Mouse (Mus musculus): ENCODE results near the gene Srgn. TPM values are rescaled to one million over a fixed set of nuclear protein-coding genes. Genes with fewer than 3 reads are reported as not detected.

Srgn gene
- polyA plus RNA-seq, 1 experiment, result 0.87 TPM

DNA sequence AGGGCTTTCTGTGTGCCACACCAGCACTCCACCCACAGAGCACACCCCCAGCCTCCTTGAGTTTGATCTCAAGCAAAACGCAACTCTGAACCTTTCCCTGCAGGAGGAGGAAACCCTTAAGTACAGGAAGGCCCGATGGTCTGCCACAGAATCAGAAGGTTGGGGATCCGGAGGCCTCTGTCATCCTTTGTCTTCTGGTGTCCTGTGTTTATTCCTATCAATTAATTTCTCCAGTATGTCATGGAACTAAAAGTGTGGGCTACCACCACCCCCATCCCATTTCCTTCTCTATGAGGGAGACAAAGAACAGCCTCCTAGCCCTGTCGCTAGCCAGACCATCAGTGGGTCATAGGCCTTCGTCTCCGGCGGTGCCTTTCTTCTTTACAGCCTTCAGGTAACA lies 7.3 kb upstream of the Srgn start:
- Histone ChIP-seq H3K9me3 (replicated peaks; ENCODE audit: control insufficient read depth, insufficient read depth, low read length, poor library complexity, severe bottlenecking) (no peaks in the 10 kb centered on the region), H3K9ac (ENCODE audit: low read depth, poor library complexity, severe bottlenecking) (no peak overlapping the region), H3K4me3 (ENCODE audit: low read depth, low read length) (no peak overlapping the region), H3K36me3 (ENCODE audit: control insufficient read depth, insufficient read depth, low read length, poor library complexity, severe bottlenecking) (no peaks in the 10 kb centered on the region), H3K27ac (ENCODE audit: insufficient read depth, low read length) (no peak overlapping the region), H3K4me1 (ENCODE audit: control insufficient read depth, insufficient read depth, low read length) (no peaks in the 10 kb centered on the region), H3K27me3 (ENCODE audit: control insufficient read depth, insufficient read depth, low read length, poor library complexity, severe bottlenecking) (no peaks in the 10 kb centered on the region)
- no peak for TF ChIP-seq POLR2A (IDR thresholded peaks at IDR 0.05; ENCODE audit: insufficient read depth, low read length)
- no peak for TF ChIP-seq EP300 (IDR thresholded peaks at IDR 0.05; ENCODE audit: insufficient read depth, low read depth, low read length)
- no peak for TF ChIP-seq CTCF (IDR thresholded peaks at IDR 0.05; ENCODE audit: low read depth, low read length)

DNA sequence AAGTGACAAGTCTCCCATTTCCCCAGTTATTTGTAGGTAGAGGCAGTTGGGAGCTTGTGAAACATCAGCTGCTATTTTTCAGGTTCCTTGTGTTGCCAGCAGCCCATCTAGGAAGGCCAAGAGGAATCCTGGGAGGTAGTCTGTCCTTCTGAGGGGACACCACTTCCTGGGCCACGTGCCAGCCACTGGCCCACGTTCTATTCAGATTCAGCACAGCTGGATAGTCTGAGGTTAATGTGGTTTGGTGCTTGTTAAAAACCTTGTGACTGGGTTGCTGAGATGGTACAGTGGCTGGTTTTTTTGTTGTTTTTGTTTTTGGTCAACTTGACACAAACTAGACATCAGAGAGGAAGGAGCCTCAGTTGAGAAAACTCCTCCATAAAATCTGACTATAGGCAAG lies 5.6 kb upstream of the Srgn start:
- no peak for TF ChIP-seq EP300 (IDR thresholded peaks at IDR 0.05; ENCODE audit: insufficient read depth, low read depth, low read length)
- no peak for TF ChIP-seq POLR2A (IDR thresholded peaks at IDR 0.05; ENCODE audit: insufficient read depth, low read length)
- TF ChIP-seq CTCF (IDR thresholded peaks at IDR 0.05; ENCODE audit: low read depth, low read length), result no peak
- no peak overlapping the region for H3K9ac ChIP-seq (ENCODE audit: low read depth, poor library complexity, severe bottlenecking)
- no peaks in the 10 kb centered on the region for H3K9me3 ChIP-seq (replicated peaks; ENCODE audit: control insufficient read depth, insufficient read depth, low read length, poor library complexity, severe bottlenecking)
- no peaks in the 10 kb centered on the region for H3K4me1 ChIP-seq (ENCODE audit: control insufficient read depth, insufficient read depth, low read length)
- no peaks in the 10 kb centered on the region for H3K36me3 ChIP-seq (ENCODE audit: control insufficient read depth, insufficient read depth, low read length, poor library complexity, severe bottlenecking)
- no peaks in the 10 kb centered on the region for H3K27me3 ChIP-seq (ENCODE audit: control insufficient read depth, insufficient read depth, low read length, poor library complexity, severe bottlenecking)
- H3K4me3 ChIP-seq (ENCODE audit: low read depth, low read length), result no peak overlapping the region
- H3K27ac ChIP-seq (ENCODE audit: insufficient read depth, low read length), result no peak overlapping the region

GRCm38 (mm10) chr10:62530183-62530582 lies 2.9 kb upstream of the Srgn start:
- H3K36me3 ChIP-seq (ENCODE audit: control insufficient read depth, insufficient read depth, low read length, poor library complexity, severe bottlenecking), result no peaks in the 10 kb centered on the region
- H3K9me3 ChIP-seq (replicated peaks; ENCODE audit: control insufficient read depth, insufficient read depth, low read length, poor library complexity, severe bottlenecking), result no peaks in the 10 kb centered on the region
- no peak overlapping the region for H3K9ac ChIP-seq (ENCODE audit: low read depth, poor library complexity, severe bottlenecking)
- no peak for TF ChIP-seq CTCF (IDR thresholded peaks at IDR 0.05; ENCODE audit: low read depth, low read length)
- H3K27me3 ChIP-seq (ENCODE audit: control insufficient read depth, insufficient read depth, low read length, poor library complexity, severe bottlenecking), result no peaks in the 10 kb centered on the region
- H3K27ac ChIP-seq (ENCODE audit: insufficient read depth, low read length), result no peak overlapping the region
- H3K4me3 ChIP-seq (ENCODE audit: low read depth, low read length), result no peak overlapping the region
- no peaks in the 10 kb centered on the region for H3K4me1 ChIP-seq (ENCODE audit: control insufficient read depth, insufficient read depth, low read length)

- Histone ChIP-seq H3K27ac (ENCODE audit: insufficient read depth, low read length) (no peak overlapping the region), H3K36me3 (ENCODE audit: control insufficient read depth, insufficient read depth, low read length, poor library complexity, severe bottlenecking) (no peaks in the 10 kb centered on the region), H3K9me3 (replicated peaks; ENCODE audit: control insufficient read depth, insufficient read depth, low read length, poor library complexity, severe bottlenecking) (no peaks in the 10 kb centered on the region), H3K9ac (ENCODE audit: low read depth, poor library complexity, severe bottlenecking) (no peak overlapping the region), H3K4me1 (ENCODE audit: control insufficient read depth, insufficient read depth, low read length) (peaks cover 2% of the 10 kb centered on the region), H3K27me3 (ENCODE audit: control insufficient read depth, insufficient read depth, low read length, poor library complexity, severe bottlenecking) (no peaks in the 10 kb centered on the region), H3K4me3 (ENCODE audit: low read depth, low read length) (no peak overlapping the region)
- TF ChIP-seq POLR2A (IDR thresholded peaks at IDR 0.05; ENCODE audit: insufficient read depth, low read length), result no peak
- TF ChIP-seq CTCF (IDR thresholded peaks at IDR 0.05; ENCODE audit: low read depth, low read length), result no peak
- TF ChIP-seq EP300 (IDR thresholded peaks at IDR 0.05; ENCODE audit: insufficient read depth, low read depth, low read length), result no peak
Measured at GRCm38 (mm10) chr10:62522346-62522950, 4.8 kb downstream of the Srgn start.

DNA sequence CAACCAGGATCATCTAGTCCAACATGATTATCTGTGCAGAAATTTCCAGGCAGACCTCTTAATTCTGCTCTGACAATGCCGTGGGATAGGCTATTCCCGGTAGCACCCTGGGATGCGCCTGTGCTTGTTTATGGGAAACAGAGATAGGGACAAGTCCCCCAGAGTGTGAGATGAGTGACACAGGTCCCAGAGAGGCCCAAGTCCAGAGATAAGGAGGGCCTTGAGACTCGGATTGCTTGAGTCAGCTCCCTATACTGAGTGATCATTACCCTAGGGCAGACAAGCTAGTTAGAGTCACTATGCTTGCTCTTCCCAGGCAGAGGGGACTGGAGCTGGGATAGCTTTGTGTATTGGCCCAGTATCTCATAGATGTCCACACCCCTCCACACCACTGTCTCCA lies 5.5 kb downstream of the Srgn start:
- H3K4me1 ChIP-seq (ENCODE audit: control insufficient read depth, insufficient read depth, low read length), result peaks cover 4% of the 10 kb centered on the region
- no peaks in the 10 kb centered on the region for H3K9me3 ChIP-seq (replicated peaks; ENCODE audit: control insufficient read depth, insufficient read depth, low read length, poor library complexity, severe bottlenecking)
- no peak overlapping the region for H3K4me3 ChIP-seq (ENCODE audit: low read depth, low read length)
- TF ChIP-seq EP300 (IDR thresholded peaks at IDR 0.05; ENCODE audit: insufficient read depth, low read depth, low read length), result no peak
- no peak for TF ChIP-seq CTCF (IDR thresholded peaks at IDR 0.05; ENCODE audit: low read depth, low read length)
- no peak for TF ChIP-seq POLR2A (IDR thresholded peaks at IDR 0.05; ENCODE audit: insufficient read depth, low read length)
- no peak overlapping the region for H3K27ac ChIP-seq (ENCODE audit: insufficient read depth, low read length)
- no peak overlapping the region for H3K9ac ChIP-seq (ENCODE audit: low read depth, poor library complexity, severe bottlenecking)
- no peaks in the 10 kb centered on the region for H3K27me3 ChIP-seq (ENCODE audit: control insufficient read depth, insufficient read depth, low read length, poor library complexity, severe bottlenecking)
- H3K36me3 ChIP-seq (ENCODE audit: control insufficient read depth, insufficient read depth, low read length, poor library complexity, severe bottlenecking), result no peaks in the 10 kb centered on the region

- Histone ChIP-seq H3K27me3 (ENCODE audit: control insufficient read depth, insufficient read depth, low read length, poor library complexity, severe bottlenecking) (no peaks in the 10 kb centered on the region), H3K36me3 (ENCODE audit: control insufficient read depth, insufficient read depth, low read length, poor library complexity, severe bottlenecking) (no peaks in the 10 kb centered on the region), H3K9me3 (replicated peaks; ENCODE audit: control insufficient read depth, insufficient read depth, low read length, poor library complexity, severe bottlenecking) (no peaks in the 10 kb centered on the region), H3K9ac (ENCODE audit: low read depth, poor library complexity, severe bottlenecking) (no peak overlapping the region), H3K4me1 (ENCODE audit: control insufficient read depth, insufficient read depth, low read length) (peaks cover 4% of the 10 kb centered on the region), H3K4me3 (ENCODE audit: low read depth, low read length) (no peak overlapping the region), H3K27ac (ENCODE audit: insufficient read depth, low read length) (no peak overlapping the region)
- TF ChIP-seq CTCF (IDR thresholded peaks at IDR 0.05; ENCODE audit: low read depth, low read length) (no peak), POLR2A (IDR thresholded peaks at IDR 0.05; ENCODE audit: insufficient read depth, low read length) (no peak), EP300 (IDR thresholded peaks at IDR 0.05; ENCODE audit: insufficient read depth, low read depth, low read length) (no peak)
Measured at GRCm38 (mm10) chr10:62520911-62521310, 6.3 kb downstream of the Srgn start.
